Mouse (Mus musculus): ENCODE data around the gene Cnfn. TPM values are rescaled to one million over a fixed set of nuclear protein-coding genes. Genes with fewer than 3 reads are reported as not detected.

The Cnfn gene
- polyA plus RNA-seq, 1 experiment from 2014 or later: not detected

- no peak for ATAC-seq (ENCODE audit: low FRiP score, low TSS enrichment)
- no peak overlapping the region for H3K9ac ChIP-seq (ENCODE audit: low read depth, low read length)
- H3K4me3 ChIP-seq (ENCODE audit: low read length): no peak overlapping the region
- 94% methylated on average over 17 of the region's 17 CpGs for WGBS
- peaks cover 49% of the 10 kb centered on the region for H3K36me3 ChIP-seq (ENCODE audit: control insufficient read depth, insufficient read depth, low read length)
- no peak overlapping the region for H3K27ac ChIP-seq (ENCODE audit: low read depth, low read length)
- no peak overlapping the region for H3K4me2 ChIP-seq (replicated peaks; ENCODE audit: low read depth, low read length)
- H3K27me3 ChIP-seq (ENCODE audit: control insufficient read depth, insufficient read depth, low read length): peaks cover 22% of the 10 kb centered on the region
- H3K9me3 ChIP-seq (ENCODE audit: control insufficient read depth, low read length): no peaks in the 10 kb centered on the region
- no peaks in the 10 kb centered on the region for H3K4me1 ChIP-seq (ENCODE audit: control insufficient read depth, insufficient read depth, low read length)
These were observed 5.9 kb downstream of the Cnfn start for GRCm38 (mm10) chr7:25363632-25364031.

- Histone ChIP-seq H3K4me1 (ENCODE audit: control insufficient read depth, insufficient read depth, low read length) (no peaks in the 10 kb centered on the region), H3K36me3 (ENCODE audit: control insufficient read depth, insufficient read depth, low read length) (peaks cover 54% of the 10 kb centered on the region)
- ATAC-seq (ENCODE audit: low FRiP score, low TSS enrichment): no peak
These were observed 6.4 kb downstream of the Cnfn start for GRCm38 (mm10) chr7:25363151-25363550.

GRCm38 (mm10) chr7:25358721-25359206 lies 10.8 kb downstream of the Cnfn start:
- Histone ChIP-seq H3K9ac (ENCODE audit: low read depth, low read length) (no peak overlapping the region), H3K4me2 (replicated peaks; ENCODE audit: low read depth, low read length) (no peak overlapping the region), H3K36me3 (ENCODE audit: control insufficient read depth, insufficient read depth, low read length) (peaks cover 69% of the 10 kb centered on the region), H3K4me3 (ENCODE audit: low read length) (no peak overlapping the region), H3K9me3 (ENCODE audit: control insufficient read depth, low read length) (no peaks in the 10 kb centered on the region), H3K4me1 (ENCODE audit: control insufficient read depth, insufficient read depth, low read length) (no peaks in the 10 kb centered on the region), H3K27me3 (ENCODE audit: control insufficient read depth, insufficient read depth, low read length) (no peaks in the 10 kb centered on the region), H3K27ac (ENCODE audit: low read depth, low read length) (no peak overlapping the region)
- 78% methylated on average over 19 of the region's 19 CpGs for whole genome bisulfite sequencing
- 0 out of 2 replicates have a peak, but pooled peaks have one; percentile 14 for ATAC-seq (ENCODE audit: low FRiP score, low TSS enrichment)

More at GRCm38 (mm10) chr7:25363151-25363550, 6.4 kb downstream of the Cnfn start:
- peaks cover 17% of the 10 kb centered on the region for H3K27me3 ChIP-seq (ENCODE audit: control insufficient read depth, insufficient read depth, low read length)
- 89% methylated on average over 19 of the region's 19 CpGs for WGBS
- no peak overlapping the region for H3K4me2 ChIP-seq (replicated peaks; ENCODE audit: low read depth, low read length)
- H3K9me3 ChIP-seq (ENCODE audit: control insufficient read depth, low read length): no peaks in the 10 kb centered on the region
- no peak overlapping the region for H3K9ac ChIP-seq (ENCODE audit: low read depth, low read length)
- H3K27ac ChIP-seq (ENCODE audit: low read depth, low read length): no peak overlapping the region
- no peak overlapping the region for H3K4me3 ChIP-seq (ENCODE audit: low read length)

- no peak overlapping the region for H3K4me3 ChIP-seq (ENCODE audit: low read length)
- H3K27ac ChIP-seq (ENCODE audit: low read depth, low read length): no peak overlapping the region
- H3K9me3 ChIP-seq (ENCODE audit: control insufficient read depth, low read length): peaks cover 10% of the 10 kb centered on the region
- H3K9ac ChIP-seq (ENCODE audit: low read depth, low read length): no peak overlapping the region
- peaks cover 57% of the 10 kb centered on the region for H3K36me3 ChIP-seq (ENCODE audit: control insufficient read depth, insufficient read depth, low read length)
- no peaks in the 10 kb centered on the region for H3K27me3 ChIP-seq (ENCODE audit: control insufficient read depth, insufficient read depth, low read length)
- H3K4me1 ChIP-seq (ENCODE audit: control insufficient read depth, insufficient read depth, low read length): no peaks in the 10 kb centered on the region
- no peak overlapping the region for H3K4me2 ChIP-seq (replicated peaks; ENCODE audit: low read depth, low read length)
- WGBS: 89% methylated on average over 8 of the region's 8 CpGs
- ATAC-seq (ENCODE audit: low FRiP score, low TSS enrichment): no peak
These were observed 20.7 kb downstream of the Cnfn start for GRCm38 (mm10) chr7:25348861-25349260.

GRCm38 (mm10) chr7:25341000-25341784 lies 28.3 kb downstream of the Cnfn start:
- peaks cover 36% of the 10 kb centered on the region for H3K36me3 ChIP-seq (ENCODE audit: control insufficient read depth, insufficient read depth, low read length)
- H3K4me3 ChIP-seq (ENCODE audit: low read length): no peak overlapping the region
- H3K27ac ChIP-seq (ENCODE audit: low read depth, low read length): no peak overlapping the region
- no peak overlapping the region for H3K9ac ChIP-seq (ENCODE audit: low read depth, low read length)
- no peaks in the 10 kb centered on the region for H3K9me3 ChIP-seq (ENCODE audit: control insufficient read depth, low read length)
- H3K27me3 ChIP-seq (ENCODE audit: control insufficient read depth, insufficient read depth, low read length): no peaks in the 10 kb centered on the region
- no peaks in the 10 kb centered on the region for H3K4me1 ChIP-seq (ENCODE audit: control insufficient read depth, insufficient read depth, low read length)
- ATAC-seq (ENCODE audit: low FRiP score, low TSS enrichment): peak; percentile 36; the same call in 1 of the 2 replicates
- no peak overlapping the region for H3K4me2 ChIP-seq (replicated peaks; ENCODE audit: low read depth, low read length)
- WGBS: 86% methylated on average over 19 of the region's 20 CpGs

GRCm38 (mm10) chr7:25339329-25339728 lies 30.2 kb downstream of the Cnfn start:
- ATAC-seq (ENCODE audit: low FRiP score, low TSS enrichment): no peak
- Histone ChIP-seq H3K36me3 (ENCODE audit: control insufficient read depth, insufficient read depth, low read length) (peaks cover 43% of the 10 kb centered on the region), H3K27me3 (ENCODE audit: control insufficient read depth, insufficient read depth, low read length) (no peaks in the 10 kb centered on the region), H3K4me3 (ENCODE audit: low read length) (no peak overlapping the region), H3K4me1 (ENCODE audit: control insufficient read depth, insufficient read depth, low read length) (no peaks in the 10 kb centered on the region), H3K4me2 (replicated peaks; ENCODE audit: low read depth, low read length) (no peak overlapping the region), H3K9ac (ENCODE audit: low read depth, low read length) (no peak overlapping the region), H3K9me3 (ENCODE audit: control insufficient read depth, low read length) (no peaks in the 10 kb centered on the region), H3K27ac (ENCODE audit: low read depth, low read length) (no peak overlapping the region)
- WGBS: 92% methylated on average over 9 of the region's 9 CpGs

GRCm38 (mm10) chr7:25334472-25334871 lies 35.1 kb downstream of the Cnfn start:
- Histone ChIP-seq H3K4me2 (replicated peaks; ENCODE audit: low read depth, low read length) (no peak overlapping the region), H3K9ac (ENCODE audit: low read depth, low read length) (no peak overlapping the region), H3K27me3 (ENCODE audit: control insufficient read depth, insufficient read depth, low read length) (no peaks in the 10 kb centered on the region), H3K4me3 (ENCODE audit: low read length) (no peak overlapping the region), H3K9me3 (ENCODE audit: control insufficient read depth, low read length) (no peaks in the 10 kb centered on the region), H3K36me3 (ENCODE audit: control insufficient read depth, insufficient read depth, low read length) (peaks cover 46% of the 10 kb centered on the region; the same call in 1 of the 2 replicates), H3K4me1 (ENCODE audit: control insufficient read depth, insufficient read depth, low read length) (no peaks in the 10 kb centered on the region), H3K27ac (ENCODE audit: low read depth, low read length) (no peak overlapping the region)
- WGBS: 90% methylated on average over 12 of the region's 12 CpGs
- ATAC-seq (ENCODE audit: low FRiP score, low TSS enrichment): no peak

GRCm38 (mm10) chr7:25333596-25334307 lies 35.8 kb downstream of the Cnfn start:
- no peak overlapping the region for H3K4me2 ChIP-seq (replicated peaks; ENCODE audit: low read depth, low read length)
- H3K4me1 ChIP-seq (ENCODE audit: control insufficient read depth, insufficient read depth, low read length): no peaks in the 10 kb centered on the region
- peaks cover 46% of the 10 kb centered on the region; the same call in 1 of the 2 replicates for H3K36me3 ChIP-seq (ENCODE audit: control insufficient read depth, insufficient read depth, low read length)
- WGBS: 42% methylated on average over 16 of the region's 16 CpGs
- H3K27me3 ChIP-seq (ENCODE audit: control insufficient read depth, insufficient read depth, low read length): no peaks in the 10 kb centered on the region
- no peak overlapping the region for H3K9ac ChIP-seq (ENCODE audit: low read depth, low read length)
- H3K4me3 ChIP-seq (ENCODE audit: low read length): no peak overlapping the region
- no peaks in the 10 kb centered on the region for H3K9me3 ChIP-seq (ENCODE audit: control insufficient read depth, low read length)
- no peak overlapping the region for H3K27ac ChIP-seq (ENCODE audit: low read depth, low read length)
- peak; percentile 76 for ATAC-seq (ENCODE audit: low FRiP score, low TSS enrichment)

- no peak overlapping the region for H3K4me3 ChIP-seq (ENCODE audit: low read length)
- no peak overlapping the region for H3K9ac ChIP-seq (ENCODE audit: low read depth, low read length)
- no peak overlapping the region for H3K27ac ChIP-seq (ENCODE audit: low read depth, low read length)
- peaks cover 23% of the 10 kb centered on the region; the same call in 1 of the 2 replicates for H3K36me3 ChIP-seq (ENCODE audit: control insufficient read depth, insufficient read depth, low read length)
- H3K4me1 ChIP-seq (ENCODE audit: control insufficient read depth, insufficient read depth, low read length): peaks cover 10% of the 10 kb centered on the region
- WGBS: 82% methylated on average over 8 of the region's 8 CpGs
- ATAC-seq (ENCODE audit: low FRiP score, low TSS enrichment): no peak
- H3K9me3 ChIP-seq (ENCODE audit: control insufficient read depth, low read length): no peaks in the 10 kb centered on the region
- H3K4me2 ChIP-seq (replicated peaks; ENCODE audit: low read depth, low read length): no peak overlapping the region
- H3K27me3 ChIP-seq (ENCODE audit: control insufficient read depth, insufficient read depth, low read length): no peaks in the 10 kb centered on the region
These were observed 43.3 kb downstream of the Cnfn start for GRCm38 (mm10) chr7:25326233-25326632.

Measured in kidney, embryonic 14.5 days (tissue).